Mouse (Mus musculus): ENCODE data around the gene Naxd. TPM values are rescaled to one million over a fixed set of nuclear protein-coding genes. Genes with fewer than 3 reads are reported as not detected.
"Not testable (repeated sequence)": the region's sequence is repeated elsewhere in the genome, so short reads cannot be mapped to it uniquely, and the experiment has no call there.

The Naxd gene
- total RNA-seq, 4 experiments from 2014 or later = 73.9 to 84.5 (median 77.5) TPM

- no peak for DNase-seq
Measured at GRCm38 (mm10) chr8:11513247-11513646, 15.9 kb downstream of the Naxd start.

DNA sequence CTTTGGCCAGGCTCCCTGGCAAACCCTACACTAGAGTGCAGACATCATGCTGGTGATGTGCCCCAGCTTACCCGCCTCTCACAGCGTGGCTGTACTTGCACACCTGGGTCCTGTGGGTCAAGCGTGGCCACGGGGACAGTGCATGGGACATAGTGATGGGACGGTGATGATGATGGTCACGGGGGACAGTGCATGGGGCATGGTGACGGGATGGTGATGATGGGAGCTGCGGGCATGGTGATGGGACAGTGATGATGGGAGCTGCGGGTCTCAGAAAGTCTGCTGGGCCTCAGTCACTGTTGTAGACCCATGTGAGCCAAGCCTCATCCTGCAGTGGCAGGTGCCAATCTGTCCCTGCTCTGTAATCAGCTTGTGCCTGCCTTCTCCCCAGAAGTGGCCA is 19.0 kb downstream of the Naxd start:
- no peak for DNase-seq

- no peak for DNase-seq
Measured at GRCm38 (mm10) chr8:11517366-11518055, 20.2 kb downstream of the Naxd start.

- no peak for DNase-seq
Measured at GRCm38 (mm10) chr8:11518056-11518396, 20.7 kb downstream of the Naxd start.

DNA sequence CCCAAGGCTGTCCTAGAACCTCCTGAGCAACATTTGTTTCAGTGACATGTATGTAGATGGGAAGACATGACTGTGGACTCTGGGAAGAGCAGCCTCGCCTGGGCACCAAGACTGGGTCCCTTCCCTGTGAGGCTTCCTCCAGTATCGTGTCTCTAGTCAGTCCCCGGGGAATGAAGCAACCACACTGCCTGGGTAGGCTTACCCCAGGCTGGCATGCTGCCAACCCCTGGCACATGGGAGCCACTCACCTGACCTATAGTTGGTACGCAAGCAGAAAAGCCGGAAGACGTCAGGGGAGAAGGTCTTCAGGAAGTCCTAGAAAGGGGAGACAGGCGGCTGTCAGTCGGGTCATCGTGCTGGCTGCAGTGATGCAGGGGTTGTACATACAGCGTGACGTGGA is 21.4 kb downstream of the Naxd start:
- no peak for DNase-seq

DNA sequence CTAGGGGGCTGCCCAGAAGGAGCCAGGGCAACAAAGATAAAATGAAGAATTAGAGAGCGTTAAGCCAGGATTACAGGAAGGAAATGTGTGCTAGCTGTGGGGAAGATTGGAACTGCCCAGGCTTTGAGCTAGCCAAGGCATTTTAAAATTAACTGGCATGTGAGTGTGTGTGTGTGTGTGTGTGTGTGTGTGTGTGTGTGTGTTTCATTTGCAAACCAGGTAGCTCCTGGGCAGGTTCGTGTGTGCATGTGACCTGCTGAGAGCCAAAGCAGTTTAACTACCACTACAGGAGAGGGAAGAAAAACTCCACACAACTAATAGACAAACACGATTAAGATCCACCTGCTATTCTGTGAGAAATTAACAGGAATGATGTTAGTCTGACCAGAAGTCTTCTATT is 26.0 kb downstream of the Naxd start:
- DNase-seq = no peak

GRCm38 (mm10) chr8:11530155-11530770 is 33.0 kb downstream of the Naxd start:
- DNase-seq = no peak

GRCm38 (mm10) chr8:11530849-11531248 is 33.5 kb downstream of the Naxd start:
- no peak for DNase-seq

DNA sequence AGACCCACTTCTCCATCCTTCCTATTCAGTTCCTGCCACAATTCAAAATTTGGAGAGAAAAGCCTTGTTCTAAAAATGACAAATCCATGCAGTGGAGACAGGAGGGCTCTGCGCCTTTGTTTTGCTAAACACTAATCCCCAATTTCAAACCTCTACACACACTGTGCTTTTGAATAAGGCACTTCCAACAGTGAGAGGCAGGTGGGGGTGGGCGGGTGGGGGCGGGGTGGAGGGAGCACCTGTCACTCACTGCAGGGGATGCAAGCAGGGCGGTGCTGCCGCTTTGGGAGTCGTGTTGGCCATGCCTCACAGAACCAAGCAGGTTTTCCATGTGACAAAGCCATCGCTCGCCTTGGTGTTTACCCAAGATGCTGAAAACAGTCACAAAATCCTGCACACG is 37.2 kb downstream of the Naxd start:
- DNase-seq = no peak

DNA sequence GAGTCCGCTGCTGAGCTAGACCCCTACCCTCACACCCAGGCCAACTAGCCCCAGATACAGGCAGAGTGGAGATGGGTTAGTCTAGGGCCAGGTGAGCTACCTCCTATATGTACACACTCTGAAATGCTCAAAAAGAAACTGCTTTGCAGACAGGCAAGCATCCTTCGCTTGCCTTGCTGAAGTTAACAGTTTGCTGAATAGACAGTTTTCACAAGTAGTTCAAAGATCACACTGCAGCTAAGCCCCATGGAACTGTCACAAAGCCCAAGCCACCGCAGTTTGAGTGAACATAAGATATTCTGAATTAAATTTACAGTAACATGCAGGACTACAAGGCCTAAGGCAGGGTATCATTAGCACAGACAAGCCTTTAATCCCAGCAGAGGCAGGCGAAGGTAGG is 41.7 kb downstream of the Naxd start:
- DNase-seq = no peak

DNA sequence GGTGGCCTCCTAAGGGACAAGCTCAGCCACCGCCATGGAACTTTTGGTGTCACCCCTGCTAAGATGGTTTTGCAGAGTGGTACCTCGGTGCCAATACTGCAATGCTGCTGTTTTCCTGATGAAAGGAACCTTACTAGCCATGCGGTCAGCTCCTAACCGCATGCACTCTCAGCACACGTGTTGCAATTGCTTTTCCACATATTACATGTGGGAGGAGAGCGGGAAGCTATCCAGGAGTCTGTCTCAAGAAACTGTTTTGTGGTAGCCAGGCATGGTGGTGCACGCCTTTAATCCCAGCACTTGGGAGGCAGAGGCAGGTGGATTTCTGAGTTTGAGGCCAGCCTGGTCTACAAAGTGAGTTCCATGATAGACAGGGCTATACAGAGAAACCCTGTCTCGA is 42.9 kb downstream of the Naxd start:
- DNase-seq = no peak

DNA sequence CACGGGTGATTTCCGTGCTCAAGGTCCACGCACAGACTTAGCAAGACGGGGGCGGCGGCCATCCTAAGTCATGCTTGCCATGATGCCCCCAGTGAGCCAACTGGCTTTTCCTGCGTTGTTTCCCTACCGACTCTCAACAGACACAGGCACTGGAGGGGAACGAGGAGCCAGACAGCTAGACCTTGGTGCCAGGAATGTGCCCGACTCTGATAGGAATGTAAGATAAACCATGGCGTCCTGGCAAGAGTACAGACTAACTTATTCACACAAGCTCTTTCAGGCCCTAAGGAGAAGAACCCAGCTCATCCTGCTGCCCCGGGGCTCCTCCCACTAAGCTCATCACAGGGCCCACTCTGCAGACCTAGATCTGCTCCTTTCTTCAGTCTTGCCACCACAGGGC is 44.7 kb downstream of the Naxd start:
- no peak for DNase-seq

DNA sequence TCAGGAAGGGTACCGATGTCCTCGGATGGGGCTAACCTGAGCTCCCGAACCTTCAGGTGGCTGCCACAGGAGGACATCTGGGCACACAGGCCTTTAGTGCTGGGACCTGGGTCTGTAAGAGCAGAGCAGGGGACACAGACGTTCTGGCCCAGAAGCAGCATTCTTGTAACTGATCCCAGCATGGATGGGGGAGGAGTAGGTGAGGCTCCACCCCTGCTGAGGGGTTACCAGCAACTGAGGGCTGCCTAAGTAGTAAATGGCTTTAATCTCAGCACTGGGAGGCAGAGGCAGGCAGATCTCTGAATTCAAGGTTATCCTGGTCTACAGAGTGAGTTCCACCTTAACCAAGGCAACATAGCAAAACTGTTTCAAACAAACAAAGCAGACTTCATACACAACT is 45.6 kb downstream of the Naxd start:
- DNase-seq = no peak

GRCm38 (mm10) chr8:11544386-11544785 is 47.1 kb downstream of the Naxd start:
- no peak for DNase-seq

GRCm38 (mm10) chr8:11547063-11547462 is 49.8 kb downstream of the Naxd start:
- no peak for DNase-seq

GRCm38 (mm10) chr8:11549706-11550105 is 52.4 kb downstream of the Naxd start:
- DNase-seq = no peak

GRCm38 (mm10) chr8:11550281-11550948 is 53.1 kb downstream of the Naxd start, which contains the start of gene Cars2:
TSS of gene Cars2 (minus strand) at chr8:11550783.
- peak; percentile 90 for DNase-seq

- not testable (repeated sequence) for DNase-seq
Measured at GRCm38 (mm10) chr8:11551497-11551896, 54.2 kb downstream of the Naxd start.

DNA sequence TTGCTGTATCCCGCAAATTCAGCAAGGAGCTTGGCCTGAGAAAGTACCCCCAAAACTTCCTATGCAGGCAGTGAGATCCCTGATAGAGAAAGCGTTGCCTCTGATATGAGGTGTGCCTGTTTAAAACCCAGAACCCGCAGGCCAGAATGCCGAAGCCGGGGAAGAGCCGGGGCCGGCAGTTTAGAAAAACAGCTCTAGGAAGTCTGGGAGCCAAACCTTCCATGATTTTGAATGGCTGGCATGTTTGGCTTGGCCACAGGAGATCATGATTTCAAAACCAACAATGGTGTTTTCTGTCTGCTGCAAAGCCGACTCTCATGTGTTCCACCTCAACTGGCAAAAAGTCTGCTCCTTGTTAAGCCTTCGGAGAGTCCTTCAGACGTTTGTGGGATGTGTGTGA is 55.1 kb downstream of the Naxd start:
- DNase-seq = no peak

- DNase-seq = peak; percentile 91
Measured at GRCm38 (mm10) chr8:11554799-11555719, 57.8 kb downstream of the Naxd start, which contains the start of gene Ing1. TSS of gene Ing1 (plus strand) at chr8:11555571.

DNA sequence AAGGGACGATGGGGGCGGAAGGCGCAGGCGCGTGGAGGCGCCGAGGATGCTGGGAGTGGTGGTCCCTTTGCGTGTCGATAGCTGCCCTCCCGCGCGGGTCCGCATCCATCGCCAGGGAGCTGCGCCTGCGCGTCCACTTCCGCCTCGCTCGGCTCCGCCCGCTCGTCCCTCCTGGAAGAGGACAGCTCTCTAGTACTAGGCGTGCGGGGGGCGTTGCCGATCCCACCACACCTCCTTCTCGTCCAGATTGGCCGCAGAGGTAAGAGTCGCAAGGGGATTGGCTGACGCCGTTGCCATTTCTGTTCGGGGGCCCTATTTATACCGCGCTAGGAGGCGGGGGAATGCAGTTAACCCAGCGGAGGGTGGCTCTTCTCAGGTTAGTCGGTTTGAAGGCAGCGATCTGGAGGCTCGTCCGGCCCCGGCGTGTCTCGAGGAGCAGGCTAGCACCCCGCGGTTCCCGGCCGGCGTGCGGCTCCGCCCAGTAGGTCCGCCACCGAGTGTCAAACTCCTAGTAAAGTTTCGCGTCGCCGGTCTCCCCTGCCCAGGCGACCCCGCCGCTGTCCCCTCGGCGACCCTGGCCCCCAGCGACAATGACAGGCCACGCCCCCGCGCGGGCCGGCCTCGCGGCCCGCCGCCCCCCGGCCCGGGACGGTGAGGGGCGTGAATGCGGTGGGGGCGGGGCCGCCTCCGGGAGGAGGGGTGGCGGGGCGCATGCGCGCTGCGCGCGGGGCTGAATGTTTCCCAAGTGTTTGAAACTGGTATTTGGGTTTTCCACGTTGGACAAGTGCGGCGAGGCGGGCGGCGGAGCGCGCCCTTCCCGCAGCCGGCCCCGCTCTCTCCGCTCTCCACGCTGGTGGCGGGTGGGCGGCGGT is 58.6 kb downstream of the Naxd start:
- DNase-seq = peak; percentile 99
